Mouse (Mus musculus) spleen, postnatal 14 days (tissue): ENCODE measurements around the gene Cnnm4.
A peak's percentile ranks its signal among the peaks of the same experiment; 100 is the strongest.

Source experiments
- DNase-seq, 2 experiments: peaks; one replicate each; pipeline ENCODE4 v3.0.0; 2021 to 2022; ENCODE audit warnings: low spot score in 2 of 2

The Cnnm4 gene

GRCm38 (mm10) chr1:36473211-36473780, 1.9 kb downstream of the Cnnm4 start:
- no peak for DNase-seq

- DNase-seq = no peak
These were observed 3.2 kb downstream of the Cnnm4 start for GRCm38 (mm10) chr1:36474646-36475045.

- DNase-seq = no peak
These were observed 4.2 kb downstream of the Cnnm4 start for GRCm38 (mm10) chr1:36475480-36476110.

- DNase-seq = no peak
These were observed 5.0 kb downstream of the Cnnm4 start for GRCm38 (mm10) chr1:36476426-36476825.

GRCm38 (mm10) chr1:36478343-36478795, 6.9 kb downstream of the Cnnm4 start:
- no peak for DNase-seq

- DNase-seq = no peak
These were observed 8.8 kb downstream of the Cnnm4 start for GRCm38 (mm10) chr1:36479903-36480899.

- no peak for DNase-seq
These were observed 12.4 kb downstream of the Cnnm4 start for GRCm38 (mm10) chr1:36483825-36484224.

GRCm38 (mm10) chr1:36485080-36485479, 13.7 kb downstream of the Cnnm4 start:
- no peak for DNase-seq

GRCm38 (mm10) chr1:36487111-36487510, 15.7 kb downstream of the Cnnm4 start:
- DNase-seq = no peak

GRCm38 (mm10) chr1:36489661-36490060, 18.2 kb downstream of the Cnnm4 start:
- DNase-seq = no peak

- no peak for DNase-seq
These were observed 21.2 kb downstream of the Cnnm4 start for GRCm38 (mm10) chr1:36492416-36493139.

- no peak for DNase-seq
These were observed 21.9 kb downstream of the Cnnm4 start for GRCm38 (mm10) chr1:36493299-36493698.

GRCm38 (mm10) chr1:36496719-36497118, 25.3 kb downstream of the Cnnm4 start:
- no peak for DNase-seq

GRCm38 (mm10) chr1:36497312-36497711, 25.9 kb downstream of the Cnnm4 start:
- DNase-seq = no peak

GRCm38 (mm10) chr1:36501261-36501660, 29.8 kb downstream of the Cnnm4 start:
- peak; percentile 55 to 71 for DNase-seq

- no peak for DNase-seq
These were observed 36.8 kb downstream of the Cnnm4 start for GRCm38 (mm10) chr1:36508238-36508637.

- DNase-seq = peak; percentile 100
These were observed 40.0 kb downstream of the Cnnm4 start, which contains the start of gene Cnnm3 for GRCm38 (mm10) chr1:36511289-36512021. Gene Cnnm3 (plus strand): TSS chr1:36511867.

GRCm38 (mm10) chr1:36512089-36512965, 40.9 kb downstream of the Cnnm4 start:
- DNase-seq = peak in 1 of 2 experiments; percentile 37

- no peak for DNase-seq
These were observed 41.5 kb downstream of the Cnnm4 start for GRCm38 (mm10) chr1:36512966-36513280.

- no peak for DNase-seq
These were observed 41.9 kb downstream of the Cnnm4 start for GRCm38 (mm10) chr1:36513310-36513709.
